Mouse (Mus musculus) gastrocnemius, adult 18-20 months (tissue): ENCODE data around the gene Mettl1. TPM values are rescaled to one million over a fixed set of nuclear protein-coding genes. Genes with fewer than 3 reads are reported as not detected.
"Not testable (repeated sequence)": the region's sequence is repeated elsewhere in the genome, so short reads cannot be mapped to it uniquely, and the experiment has no call there.

ENCODE experiments used
- DNase-seq: peaks from one replicate; pipeline ENCODE4 v3.0.0; 2021; ENCODE audit warnings: low spot score
- total RNA-seq, 2 experiments: library from RNA; stranded (reverse); gene quantifications; 2 replicates each; pipeline ENCODE4 v1.2.3; 2021

The Mettl1 gene
- total RNA-seq, 2 experiments from 2014 or later, result 8.6 to 9.1 TPM

DNA sequence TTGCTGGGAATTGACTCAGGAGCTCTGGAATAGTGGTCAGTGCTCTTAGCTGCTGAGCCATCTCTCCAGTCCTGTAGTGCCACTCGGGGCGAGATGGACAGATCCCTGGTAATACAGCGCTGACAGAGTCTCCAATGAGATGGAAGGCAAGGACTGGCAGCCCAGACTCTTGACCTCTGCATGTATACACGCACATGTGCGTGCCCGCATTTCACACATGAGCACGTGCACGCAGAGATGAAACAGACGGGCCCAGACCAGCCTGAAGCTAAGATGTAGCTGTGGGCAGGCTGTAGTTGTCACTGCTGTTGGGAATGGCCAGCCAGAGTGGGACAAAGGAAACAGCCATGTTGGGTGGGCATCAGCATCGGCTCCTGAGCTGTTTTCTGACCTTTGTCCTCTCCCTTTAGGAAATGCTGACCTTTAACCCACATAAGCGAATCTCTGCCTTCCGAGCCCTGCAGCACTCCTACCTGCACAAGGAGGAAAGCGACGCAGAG lies 25.4 kb downstream of the Mettl1 start:
- no peak for DNase-seq

DNA sequence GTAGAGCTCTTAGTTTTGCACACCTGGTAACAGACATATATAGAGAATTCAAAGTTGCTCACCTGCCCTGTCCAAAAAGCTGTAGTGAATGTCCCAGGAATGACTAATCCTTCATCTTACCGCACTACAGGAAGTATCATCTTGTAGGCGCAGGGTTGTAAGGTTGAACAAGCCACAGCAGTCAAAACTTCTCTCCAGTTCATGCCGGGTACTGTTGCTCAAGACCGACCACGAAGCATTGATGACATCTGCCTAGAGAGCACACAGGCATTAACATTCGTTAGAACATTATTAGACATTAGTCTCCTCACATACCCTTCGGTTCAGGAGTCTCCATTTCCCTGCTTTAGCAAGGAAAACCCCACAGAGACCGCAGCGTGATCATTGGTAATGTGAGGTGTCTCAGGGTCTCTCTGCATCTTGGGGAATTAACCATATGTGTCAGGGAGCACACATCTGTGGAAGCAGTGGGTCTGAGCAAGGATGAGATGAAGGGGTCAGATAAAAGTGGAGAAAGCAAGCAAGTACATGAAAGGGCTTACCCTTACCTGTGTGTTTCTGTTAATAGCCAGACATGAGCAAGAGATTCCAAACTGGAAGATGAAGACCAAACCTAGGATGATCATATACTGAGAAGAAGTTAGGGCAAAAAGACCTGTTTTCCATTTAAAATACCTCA lies 27.3 kb downstream of the Mettl1 start:
- DNase-seq, result no peak

DNA sequence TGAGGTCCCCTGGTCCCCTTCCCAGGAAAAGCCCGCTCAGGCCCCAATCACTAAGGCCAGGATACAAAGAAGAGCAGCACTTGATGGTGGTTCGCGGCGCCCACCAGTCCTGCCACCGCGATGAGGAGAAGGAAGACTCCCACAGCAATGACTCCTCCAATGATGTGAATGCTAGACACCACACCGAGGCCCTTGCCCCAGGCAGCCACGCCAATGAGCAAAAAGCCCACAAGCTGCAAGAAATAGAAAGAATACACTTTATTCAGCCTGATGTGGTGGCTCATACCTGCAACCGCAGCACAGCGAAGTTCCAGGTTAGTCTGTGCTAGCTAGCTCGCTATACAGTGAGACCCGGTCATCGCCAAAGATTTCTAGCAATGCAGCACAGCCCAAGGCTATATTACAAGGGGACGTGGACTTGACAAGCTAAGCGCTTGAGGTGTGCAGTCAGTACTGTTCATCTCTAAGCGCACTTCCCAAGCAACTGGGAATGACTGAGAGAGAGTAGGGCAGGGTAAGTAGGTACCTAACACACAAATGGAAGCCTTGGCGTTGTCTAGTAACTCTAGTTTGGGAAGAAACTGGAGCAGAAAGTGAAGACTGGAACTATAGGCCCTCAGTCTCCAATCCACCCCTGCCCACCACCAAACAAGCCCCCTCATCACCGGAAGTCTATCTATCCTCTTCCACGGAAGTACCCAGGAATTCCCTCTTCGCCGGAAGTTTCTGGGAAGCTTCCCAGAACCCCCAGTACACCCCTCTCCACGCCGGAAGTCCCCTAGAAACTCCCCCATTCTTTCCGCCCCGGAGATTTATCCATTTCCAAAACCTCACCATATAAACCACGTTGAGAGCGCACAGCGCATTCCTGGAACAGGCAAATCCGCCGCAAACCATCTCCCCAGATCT lies 28.3 kb downstream of the Mettl1 start:
- DNase-seq, result no peak

DNA sequence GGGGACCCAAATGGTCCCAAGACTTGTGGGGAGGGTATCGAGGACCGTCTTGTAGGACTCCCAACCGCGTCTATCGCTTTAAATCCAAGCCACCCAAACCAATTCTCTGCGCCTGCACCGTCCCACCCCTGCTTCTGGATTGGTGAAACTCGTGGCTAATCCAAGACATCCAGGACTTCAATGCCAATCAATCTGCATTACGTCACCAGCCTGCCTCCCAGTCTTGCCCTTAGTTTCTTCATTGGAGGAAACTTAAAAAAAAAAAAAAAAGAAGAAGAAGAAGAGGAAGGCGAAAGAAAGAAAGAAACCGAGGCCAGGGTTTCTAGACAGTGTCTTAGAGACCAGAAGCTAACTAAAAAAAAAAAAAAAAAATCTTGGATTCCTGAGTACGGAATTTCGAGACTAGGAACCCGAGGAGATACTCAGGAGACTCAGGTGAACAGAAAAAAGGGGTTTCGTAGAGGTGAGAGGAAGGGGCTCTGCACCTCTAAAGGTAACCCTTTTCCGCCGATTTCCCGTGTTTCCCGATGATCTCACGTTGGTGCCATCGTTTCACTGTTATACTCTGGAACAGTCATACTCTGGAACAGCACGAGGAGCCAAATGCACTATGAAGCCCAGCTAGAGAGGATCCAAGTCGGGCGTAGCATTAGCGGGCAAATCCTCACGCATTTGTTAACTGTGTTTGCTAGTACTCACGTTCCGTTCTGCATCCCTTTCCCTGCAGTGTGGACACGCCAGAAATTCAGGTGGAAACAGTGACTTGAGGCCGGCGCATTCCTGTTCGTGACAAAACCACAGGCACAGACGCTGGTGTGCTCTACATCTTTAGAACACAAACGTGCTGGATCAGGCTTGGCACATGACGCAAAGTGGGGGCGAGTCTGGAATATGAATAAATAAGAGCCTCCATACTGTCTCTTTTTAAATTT lies 29.2 kb downstream of the Mettl1 start, which contains the start of gene Tspan31:
Tspan31 (minus strand) TSS at position 75 of the 932 bp plus-strand sequence.
- peak; percentile 94 for DNase-seq

DNA sequence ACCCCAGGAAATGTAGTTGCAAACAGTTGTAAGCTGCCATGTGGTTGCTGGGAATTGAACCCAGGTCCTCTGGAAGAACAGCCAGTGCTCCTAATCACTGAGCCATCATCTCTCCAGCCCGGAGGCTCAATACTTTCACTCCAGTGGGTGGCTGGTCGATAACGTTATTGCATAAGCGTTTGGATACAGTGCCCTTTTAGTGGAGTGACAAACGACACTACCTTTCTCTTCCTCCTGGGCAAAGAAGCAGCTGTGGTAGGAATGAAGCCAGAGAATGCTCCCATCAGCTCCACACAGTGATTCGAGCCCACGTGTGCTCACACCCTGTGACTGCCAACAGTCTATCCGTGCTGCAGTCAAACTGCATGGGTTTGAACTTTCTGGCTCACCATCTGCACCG lies 30.0 kb downstream of the Mettl1 start:
- no peak for DNase-seq

DNA sequence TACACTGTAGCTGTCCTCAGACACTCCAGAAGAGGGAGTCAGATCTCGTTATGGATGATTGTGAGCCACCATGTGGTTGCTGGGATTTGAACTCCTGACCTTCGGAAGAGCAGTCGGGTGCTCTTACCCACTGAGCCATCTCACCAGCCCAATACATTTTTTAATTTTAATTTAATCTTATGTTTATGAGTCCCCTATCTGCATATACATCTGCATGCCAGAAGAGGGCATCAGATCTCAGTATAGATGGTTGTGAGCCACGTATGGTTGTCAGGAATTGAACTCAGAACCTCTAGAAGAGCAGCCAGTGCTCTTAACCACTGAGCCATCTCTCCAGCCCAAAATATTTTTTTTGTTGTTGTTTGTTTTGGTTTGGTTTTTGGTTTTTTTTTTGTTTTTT lies 31.1 kb downstream of the Mettl1 start:
- DNase-seq, result not testable (repeated sequence)

DNA sequence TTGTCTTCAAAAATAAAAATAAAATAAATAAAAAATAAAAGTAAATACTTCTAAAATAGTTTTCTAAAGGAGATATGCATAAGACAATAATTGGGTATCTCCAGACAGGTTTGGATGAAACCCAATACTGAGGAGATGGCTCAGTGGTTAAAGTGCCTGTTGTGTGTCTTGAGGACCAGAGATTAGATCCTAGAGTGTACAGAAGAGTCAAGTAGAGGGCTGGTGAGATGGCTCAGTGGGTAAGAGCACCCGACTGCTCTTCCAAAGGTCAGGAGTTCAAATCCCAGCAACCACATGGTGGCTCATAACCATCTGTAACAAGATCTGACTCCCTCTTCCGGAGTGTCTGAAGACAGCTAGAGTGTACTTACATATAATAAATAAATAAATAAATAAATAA lies 31.8 kb downstream of the Mettl1 start:
- DNase-seq, result not testable (repeated sequence)

DNA sequence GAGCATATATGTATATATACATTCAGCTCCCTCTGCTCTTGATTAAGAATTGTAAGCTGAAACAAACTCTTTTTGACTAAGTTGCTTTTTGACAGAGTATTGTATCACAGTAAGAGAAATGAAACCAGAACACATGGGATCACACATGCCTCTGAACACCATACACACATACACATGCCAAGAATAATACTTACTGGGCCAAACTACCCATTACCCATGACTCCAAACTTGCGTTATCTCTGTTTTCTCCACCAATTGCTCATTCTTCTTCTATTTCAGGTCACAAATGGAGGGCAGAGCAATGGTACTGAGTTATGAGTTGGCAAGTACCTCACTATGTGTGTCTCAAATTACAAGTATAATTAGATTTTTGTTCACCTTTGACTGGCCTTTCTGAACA lies 32.8 kb downstream of the Mettl1 start:
- DNase-seq, result no peak

DNA sequence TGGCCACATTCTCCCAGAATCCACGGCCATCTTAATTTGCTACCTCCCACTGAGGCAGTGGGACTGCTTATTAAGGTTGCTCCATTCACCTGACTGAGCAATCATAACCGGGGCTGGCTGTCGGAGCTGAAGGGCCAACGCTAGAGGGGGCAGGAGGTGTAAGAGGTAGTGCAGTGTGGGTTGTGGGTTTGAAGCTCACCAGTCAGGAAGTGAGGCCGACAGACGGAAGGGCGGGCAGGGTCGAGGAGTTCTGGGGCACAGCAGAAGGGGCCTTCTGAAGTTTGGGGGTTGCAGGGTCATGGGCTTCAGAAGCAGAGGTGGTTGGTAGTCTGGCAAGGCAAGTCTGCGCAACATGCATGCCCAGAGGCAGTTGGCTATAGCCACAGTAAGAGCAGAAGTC lies 33.9 kb downstream of the Mettl1 start, which contains the start of gene Agap2:
Agap2 (plus strand) TSS at position 205 of the 400 bp plus-strand sequence.
- DNase-seq, result no peak

DNA sequence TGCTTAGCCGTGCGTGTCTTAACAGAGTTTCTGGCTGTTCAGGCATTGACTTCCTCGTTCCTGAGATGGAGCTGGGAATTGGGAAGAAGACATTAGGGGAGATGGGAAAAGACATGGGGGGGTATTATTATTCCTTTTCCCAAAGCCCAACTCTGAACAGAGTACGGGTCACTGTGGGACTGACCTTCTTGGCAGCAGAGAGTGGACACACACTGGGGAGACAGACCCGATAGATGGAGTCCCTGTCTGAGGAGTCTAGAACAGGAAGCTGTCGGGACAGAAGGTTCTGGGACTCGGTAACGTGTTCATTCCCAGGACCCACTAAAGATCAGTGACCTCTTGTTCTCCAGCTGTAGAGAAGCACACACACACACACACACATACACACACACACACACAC lies 34.4 kb downstream of the Mettl1 start:
- DNase-seq, result no peak

DNA sequence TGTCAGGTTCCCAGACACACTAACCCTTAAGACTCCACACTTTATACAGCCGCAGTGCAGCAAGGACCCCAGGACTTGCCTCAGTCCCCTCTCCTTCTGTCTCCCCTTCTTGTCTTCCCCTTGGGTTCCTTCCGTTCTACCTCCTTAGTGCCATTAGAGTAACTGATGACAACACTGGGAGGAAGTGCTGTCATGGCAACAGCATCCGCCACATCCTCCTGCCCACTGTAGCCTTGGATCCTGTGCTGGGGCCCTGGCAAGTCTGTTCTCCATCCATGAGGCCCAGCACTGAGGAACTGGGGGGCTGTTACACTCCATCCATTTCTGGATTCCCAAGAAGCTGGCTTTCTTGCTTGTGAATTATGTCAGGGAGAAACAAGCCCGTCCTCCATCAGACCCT lies 34.9 kb downstream of the Mettl1 start:
- DNase-seq, result no peak

DNA sequence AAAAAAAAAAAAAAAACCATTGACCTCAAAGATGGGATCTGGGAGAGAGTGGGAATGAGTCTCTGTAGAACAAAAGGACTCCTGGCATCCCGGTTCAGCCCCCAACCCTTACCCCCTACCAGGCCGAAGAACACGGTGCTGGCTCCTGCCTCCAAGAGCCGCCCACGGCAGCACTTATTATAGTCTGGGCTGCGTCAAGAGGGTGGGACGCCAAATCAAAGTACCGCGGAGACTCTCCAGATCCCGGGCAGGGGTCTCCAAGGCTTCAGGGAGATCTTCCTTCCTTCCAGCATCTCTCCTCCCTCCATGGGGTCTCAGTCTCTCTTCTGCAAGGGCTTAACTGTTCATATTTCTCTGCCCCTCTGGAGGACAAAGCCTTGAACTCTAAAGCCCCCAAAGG lies 36.3 kb downstream of the Mettl1 start:
- no peak for DNase-seq

DNA sequence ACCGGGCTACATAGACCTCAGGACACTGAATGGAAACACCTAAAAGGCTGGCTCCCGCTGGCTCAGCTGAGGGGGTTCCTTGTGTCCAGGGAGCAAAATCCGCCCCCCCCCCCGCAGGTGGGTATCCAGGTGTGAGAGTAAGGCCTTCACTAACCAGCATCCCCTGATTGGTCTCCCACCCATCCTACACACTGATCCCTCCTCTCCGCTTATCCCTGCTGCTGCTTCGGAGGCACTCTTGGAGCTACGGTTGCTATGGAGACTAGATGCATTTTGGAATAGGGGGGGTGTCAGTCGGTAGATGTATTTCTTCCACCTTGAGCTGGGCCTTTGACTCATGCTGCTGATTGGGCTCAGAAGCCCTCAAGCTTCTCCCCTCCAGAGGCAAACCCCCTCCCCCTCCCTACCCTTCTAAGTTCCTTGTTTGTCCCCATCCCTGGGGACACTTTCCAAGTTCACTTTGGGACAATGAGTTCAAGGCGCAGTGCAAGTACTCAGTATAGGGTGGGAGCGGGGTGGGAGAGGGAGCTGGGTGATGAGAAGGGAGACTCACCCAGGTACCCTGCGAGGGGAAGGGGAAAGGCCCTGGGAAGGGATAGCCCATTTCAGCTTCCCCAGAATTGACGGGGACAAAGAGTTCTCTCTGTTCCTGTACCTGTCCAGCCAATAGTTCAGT lies 36.9 kb downstream of the Mettl1 start:
- no peak for DNase-seq

DNA sequence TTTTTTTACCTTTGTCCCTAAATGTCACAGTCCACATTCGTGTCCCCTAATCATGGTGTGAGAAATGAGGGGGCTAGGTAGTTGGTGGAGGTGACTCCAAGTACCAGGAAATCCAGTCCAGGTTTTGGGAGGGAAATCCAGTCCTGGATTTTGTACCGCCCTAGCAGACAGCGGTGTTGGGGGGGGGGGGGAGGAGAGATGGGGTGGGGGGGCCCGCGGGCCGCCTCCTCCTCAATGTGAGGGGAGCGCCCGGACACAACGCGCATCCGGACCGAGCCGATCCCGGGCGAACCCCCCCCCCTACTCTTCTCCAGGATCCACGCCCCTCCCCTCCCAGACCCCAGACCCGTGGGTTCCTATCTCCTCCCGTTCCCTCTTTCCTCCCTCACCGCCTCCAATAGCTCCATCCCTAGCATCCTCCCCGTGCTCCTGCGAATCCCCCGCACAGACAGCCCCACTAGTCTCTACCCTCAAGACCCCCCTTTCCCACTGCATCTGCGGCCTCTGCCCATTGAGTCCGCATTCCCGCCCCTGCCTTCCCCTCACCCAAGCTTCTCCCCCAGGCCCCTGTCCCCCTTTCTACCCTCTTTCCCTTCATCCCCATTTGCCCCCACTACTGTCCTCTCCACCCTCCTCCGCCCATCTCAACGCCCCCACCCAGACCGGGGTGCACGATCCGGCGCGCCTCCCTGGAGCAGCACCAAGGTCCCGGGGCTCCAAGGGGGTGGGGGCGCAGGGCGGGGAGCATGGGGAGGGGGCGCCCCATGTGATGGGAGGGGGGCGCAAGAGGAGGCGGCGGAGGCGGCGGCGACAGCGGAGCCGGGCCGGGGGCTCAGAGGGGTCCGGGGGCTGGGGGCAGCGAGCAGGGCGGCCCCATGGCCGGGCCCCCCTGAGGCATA lies 37.7 kb downstream of the Mettl1 start:
- no peak for DNase-seq

DNA sequence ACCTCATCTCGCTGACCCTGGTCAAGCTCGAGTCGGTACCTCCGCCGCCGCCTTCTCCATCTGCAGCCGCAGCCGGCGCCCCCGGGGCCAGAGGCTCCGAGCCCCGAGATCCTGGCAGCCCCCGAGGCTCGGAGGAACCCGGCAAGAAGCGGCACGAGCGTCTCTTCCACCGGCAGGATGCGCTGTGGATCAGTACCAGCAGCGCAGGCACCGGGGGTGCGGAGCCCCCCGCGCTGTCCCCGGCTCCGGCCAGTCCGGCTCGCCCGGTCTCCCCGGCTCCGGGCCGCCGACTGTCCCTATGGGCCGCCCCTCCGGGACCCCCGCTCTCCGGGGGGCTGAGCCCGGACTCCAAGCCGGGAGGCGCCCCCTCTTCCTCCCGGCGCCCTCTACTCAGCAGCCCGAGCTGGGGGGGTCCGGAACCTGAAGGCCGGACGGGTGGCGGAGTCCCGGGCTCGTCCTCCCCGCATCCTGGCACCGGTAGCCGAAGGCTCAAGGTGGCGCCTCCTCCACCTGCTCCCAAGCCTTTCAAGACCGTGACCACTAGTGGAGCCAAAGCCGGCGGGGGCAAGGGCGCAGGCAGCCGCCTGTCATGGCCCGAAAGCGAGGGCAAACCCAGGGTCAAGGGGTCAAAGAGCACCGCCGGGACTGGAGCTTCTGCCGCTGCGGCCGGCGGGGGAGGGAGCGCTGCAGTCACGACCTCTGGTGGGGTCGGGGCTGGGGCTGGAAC lies 38.6 kb downstream of the Mettl1 start:
- DNase-seq, result no peak

DNA sequence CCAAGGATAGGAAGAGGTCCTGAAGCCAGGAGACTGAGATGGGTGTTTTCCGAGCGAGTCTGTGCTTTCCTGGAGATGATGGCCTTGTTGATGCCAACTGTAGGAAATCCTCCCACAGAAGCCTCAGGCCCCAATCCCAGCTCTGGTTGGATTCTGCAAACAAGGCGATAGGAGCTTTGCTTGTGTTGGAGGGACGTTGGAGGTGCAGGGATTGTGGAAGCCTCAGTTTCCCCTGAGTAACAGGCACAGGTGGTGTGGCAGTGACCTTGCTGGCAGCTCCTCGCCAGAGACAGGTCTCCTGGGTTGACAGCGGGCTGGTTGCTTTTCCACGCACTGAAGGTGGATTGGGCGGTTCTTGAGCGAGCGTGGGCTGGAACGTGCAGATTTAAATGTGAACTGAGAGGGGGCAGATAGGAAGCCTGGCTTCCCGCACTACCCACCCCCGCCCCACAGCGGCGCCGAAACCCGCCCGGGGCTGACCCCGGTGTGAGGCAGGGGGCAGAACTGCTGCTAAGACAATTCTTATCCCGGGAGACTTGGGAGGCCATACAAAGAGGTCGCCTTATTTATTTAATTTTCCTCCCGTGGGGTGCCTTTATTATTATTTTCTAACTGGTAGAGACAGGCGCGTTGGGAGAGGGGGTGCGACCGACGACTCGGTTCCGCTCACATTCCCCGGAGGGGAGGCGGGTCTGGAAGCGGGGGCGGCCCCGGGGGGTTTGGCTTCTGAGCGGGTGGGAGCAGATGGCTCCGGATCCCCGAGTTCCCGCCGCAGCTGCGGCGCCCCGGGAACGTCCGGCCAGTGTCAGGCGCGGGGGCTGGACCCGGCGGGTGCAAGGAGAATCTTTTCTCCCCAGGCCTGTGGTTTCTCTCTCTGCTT lies 39.9 kb downstream of the Mettl1 start:
- no peak for DNase-seq

DNA sequence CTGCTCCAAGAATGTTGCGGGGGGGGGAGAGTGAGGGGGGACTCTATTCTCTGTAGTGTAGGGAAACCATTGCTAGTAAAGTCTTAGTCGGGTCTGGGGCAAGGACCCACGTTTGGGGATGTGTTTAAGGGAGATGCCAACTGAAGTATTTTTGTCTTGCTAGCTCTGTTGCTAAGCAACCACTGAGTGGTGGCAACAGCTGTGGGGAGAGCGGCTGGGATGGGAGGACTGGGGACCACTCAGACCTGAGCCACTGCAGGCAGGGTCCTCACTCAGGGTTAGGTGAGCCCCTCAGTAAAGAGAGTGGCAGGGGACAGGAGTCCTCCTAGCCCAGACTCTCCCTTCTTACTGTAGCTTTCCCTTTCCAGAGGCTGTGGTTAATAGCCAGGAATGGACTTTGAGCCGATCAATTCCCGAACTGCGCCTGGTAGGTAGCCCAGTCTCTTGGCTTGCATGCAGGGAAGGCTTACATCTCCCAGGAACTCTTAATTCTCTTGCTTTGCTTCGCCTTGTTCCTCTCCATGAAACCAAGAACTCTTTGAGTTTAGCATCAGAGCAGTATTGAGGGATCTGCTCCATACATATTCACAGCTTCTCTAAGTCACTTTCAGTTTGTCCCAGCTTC lies 40.9 kb downstream of the Mettl1 start:
- DNase-seq, result no peak
